Mouse (Mus musculus): ENCODE data around the gene Kansl3.

Kansl3 gene

GRCm38 (mm10) chr1:36368969-36369645 lies at the start of gene Kansl3:
Gene Kansl3 (minus strand): TSS chr1:36369181.
- in situ Hi-C loops (cut with MboI; ENCODE audit: low pct_unique_long_range_greater_than_20kb in 1 of 2, low sequenced_read_pairs in 2 of 2, unreplicated experiment in 1 of 2): no loop called here

DNA sequence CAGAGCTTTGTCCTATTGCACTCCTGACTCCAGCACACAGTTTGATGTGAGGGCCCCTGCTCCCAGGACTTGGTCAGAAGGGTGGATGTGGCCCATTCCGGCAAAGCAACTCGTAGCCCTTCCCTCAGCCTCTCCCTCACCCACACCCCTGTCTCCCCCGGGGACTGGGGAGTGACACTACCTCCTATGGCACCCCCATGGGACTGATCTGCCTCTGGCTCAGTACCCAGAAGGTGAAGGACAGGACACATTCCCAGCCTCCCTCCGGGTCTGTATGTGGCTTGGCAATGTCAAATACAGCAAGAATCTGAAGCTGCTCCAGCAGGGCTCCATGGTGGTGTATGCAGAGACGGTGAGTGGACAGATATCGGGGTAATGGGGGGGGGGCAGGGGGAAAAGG lies 35.5 kb upstream of the Kansl3 start:
- in situ Hi-C loops (cut with MboI; ENCODE audit: low pct_unique_long_range_greater_than_20kb in 1 of 2, low sequenced_read_pairs in 2 of 2, unreplicated experiment in 1 of 2): no loop called here

GRCm38 (mm10) chr1:36401509-36401908 lies 32.5 kb upstream of the Kansl3 start:
- in situ Hi-C loops (cut with MboI; ENCODE audit: low pct_unique_long_range_greater_than_20kb in 1 of 2, low sequenced_read_pairs in 2 of 2, unreplicated experiment in 1 of 2): no loop called here

DNA sequence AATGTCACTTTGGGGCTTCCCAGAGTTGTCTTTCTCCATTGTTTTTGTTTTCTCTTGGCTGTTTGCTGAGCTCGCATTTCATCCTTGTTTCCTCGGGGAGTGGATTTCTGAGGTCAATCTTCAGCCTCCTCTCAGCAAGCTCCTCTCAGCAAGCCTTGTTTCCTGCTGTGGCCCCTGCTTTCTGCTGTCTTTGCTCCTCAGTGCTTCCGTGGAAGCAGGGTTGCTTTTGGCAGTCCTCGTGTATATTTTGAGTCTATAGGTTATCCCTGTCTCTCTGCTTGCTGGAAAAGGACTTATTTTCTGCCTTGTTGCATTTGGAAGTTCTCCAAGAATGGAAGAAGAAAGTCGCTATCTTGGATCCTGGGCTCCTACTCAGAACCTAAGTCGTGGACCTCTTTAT lies 28.1 kb upstream of the Kansl3 start:
- in situ Hi-C loops (cut with MboI; ENCODE audit: low pct_unique_long_range_greater_than_20kb in 1 of 2, low sequenced_read_pairs in 2 of 2, unreplicated experiment in 1 of 2): no loop called here

DNA sequence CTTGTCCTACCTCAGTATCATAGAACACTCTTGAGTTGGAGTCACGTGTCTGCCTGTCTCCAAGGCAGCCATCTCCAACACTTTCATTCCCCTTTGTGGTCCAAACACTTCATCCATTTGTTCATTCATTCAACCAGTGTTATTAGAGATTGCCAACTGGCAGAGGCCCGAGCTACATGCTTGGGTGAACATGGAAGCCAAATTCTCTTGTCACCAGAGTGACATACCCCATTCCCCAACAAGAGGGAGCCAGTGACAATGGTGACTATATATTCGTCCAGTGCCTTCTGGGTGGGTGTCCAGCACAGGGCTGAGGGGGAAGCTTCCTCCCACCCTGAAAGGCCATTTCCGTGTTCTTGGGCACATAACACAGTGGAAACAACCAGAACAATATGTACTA lies 10.6 kb upstream of the Kansl3 start:
- in situ Hi-C loops (cut with MboI; ENCODE audit: low pct_unique_long_range_greater_than_20kb in 1 of 2, low sequenced_read_pairs in 2 of 2, unreplicated experiment in 1 of 2): no loop called here

GRCm38 (mm10) chr1:36378880-36379279 lies 9.9 kb upstream of the Kansl3 start:
- in situ Hi-C loops (cut with MboI; ENCODE audit: low pct_unique_long_range_greater_than_20kb in 1 of 2, low sequenced_read_pairs in 2 of 2, unreplicated experiment in 1 of 2): no loop called here

DNA sequence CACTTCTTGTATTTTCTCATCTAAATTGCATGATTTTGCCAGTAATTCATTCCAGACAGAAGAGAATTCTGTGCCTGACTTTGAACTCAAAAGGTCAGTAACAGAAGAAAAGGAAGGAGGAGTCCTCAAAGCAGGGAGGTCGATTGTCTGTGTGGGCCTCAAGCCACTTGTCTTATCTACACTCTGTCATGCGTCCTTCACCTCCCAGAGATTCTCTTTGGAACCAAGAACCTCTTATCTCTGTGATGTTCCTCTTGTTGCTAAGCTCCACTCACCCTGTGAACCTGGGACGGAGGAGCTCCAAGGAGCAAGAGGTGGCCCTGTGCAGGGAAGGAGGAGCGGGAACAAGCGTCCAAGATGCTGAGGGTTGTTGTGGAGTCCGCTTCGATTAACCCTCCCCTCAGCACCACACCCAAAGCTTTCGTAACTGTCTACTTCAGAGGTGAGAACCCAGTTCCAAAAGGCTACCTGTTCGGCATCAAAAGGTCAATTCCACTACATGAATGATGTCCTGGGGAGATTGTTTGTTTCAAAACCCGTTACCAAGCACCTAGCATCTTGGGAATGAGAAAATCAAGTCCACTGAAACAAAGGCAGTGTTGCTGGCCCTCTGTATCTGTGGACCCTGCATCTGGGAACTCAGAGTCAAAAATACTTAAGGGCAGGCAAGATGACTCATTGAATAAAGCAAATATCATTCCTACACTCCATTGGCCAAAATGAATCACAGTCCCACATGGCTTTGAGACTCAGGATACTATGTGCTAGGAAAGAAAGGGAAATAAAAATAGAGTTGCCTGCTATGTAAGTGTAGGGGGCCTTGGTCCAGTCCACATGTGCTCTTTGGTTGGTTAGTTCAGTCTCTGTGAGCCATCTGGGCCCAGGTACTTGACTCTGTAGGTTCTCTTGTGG lies 3.2 kb upstream of the Kansl3 start, which contains the start of gene Fer1l5:
TSS of gene Fer1l5 (plus strand) at position 358 of the 912 bp plus-strand sequence.
- in situ Hi-C loops (cut with MboI; ENCODE audit: low pct_unique_long_range_greater_than_20kb in 1 of 2, low sequenced_read_pairs in 2 of 2, unreplicated experiment in 1 of 2): no loop called here

DNA sequence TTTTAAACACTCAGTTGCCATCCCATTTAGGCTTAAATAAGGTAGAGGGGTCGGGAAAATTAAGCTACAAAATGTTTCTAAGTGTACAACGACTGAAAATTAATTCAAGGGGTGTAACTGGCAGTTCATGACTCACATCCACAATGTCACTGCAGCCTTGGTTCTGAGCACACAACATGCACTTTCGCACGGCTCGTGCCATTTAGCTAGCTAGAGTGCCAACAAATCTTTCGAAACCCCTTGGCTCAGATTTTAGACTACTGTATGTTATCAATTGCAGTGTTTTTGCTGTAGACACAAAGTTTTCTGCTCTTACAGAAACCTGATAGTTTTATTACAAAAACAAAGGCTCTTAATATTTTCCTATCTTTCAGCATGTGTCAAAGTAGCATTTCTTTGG lies 1.9 kb upstream of the Kansl3 start:
- in situ Hi-C loops (cut with MboI; ENCODE audit: low pct_unique_long_range_greater_than_20kb in 1 of 2, low sequenced_read_pairs in 2 of 2, unreplicated experiment in 1 of 2): no loop called here

- in situ Hi-C loops (cut with MboI; ENCODE audit: low pct_unique_long_range_greater_than_20kb in 1 of 2, low sequenced_read_pairs in 2 of 2, unreplicated experiment in 1 of 2): no loop called here
Observed at GRCm38 (mm10) chr1:36368112-36368968, 641 bp downstream of the Kansl3 start.

GRCm38 (mm10) chr1:36367698-36368097 lies 1.3 kb downstream of the Kansl3 start:
- in situ Hi-C loops (cut with MboI; ENCODE audit: low pct_unique_long_range_greater_than_20kb in 1 of 2, low sequenced_read_pairs in 2 of 2, unreplicated experiment in 1 of 2): no loop called here

DNA sequence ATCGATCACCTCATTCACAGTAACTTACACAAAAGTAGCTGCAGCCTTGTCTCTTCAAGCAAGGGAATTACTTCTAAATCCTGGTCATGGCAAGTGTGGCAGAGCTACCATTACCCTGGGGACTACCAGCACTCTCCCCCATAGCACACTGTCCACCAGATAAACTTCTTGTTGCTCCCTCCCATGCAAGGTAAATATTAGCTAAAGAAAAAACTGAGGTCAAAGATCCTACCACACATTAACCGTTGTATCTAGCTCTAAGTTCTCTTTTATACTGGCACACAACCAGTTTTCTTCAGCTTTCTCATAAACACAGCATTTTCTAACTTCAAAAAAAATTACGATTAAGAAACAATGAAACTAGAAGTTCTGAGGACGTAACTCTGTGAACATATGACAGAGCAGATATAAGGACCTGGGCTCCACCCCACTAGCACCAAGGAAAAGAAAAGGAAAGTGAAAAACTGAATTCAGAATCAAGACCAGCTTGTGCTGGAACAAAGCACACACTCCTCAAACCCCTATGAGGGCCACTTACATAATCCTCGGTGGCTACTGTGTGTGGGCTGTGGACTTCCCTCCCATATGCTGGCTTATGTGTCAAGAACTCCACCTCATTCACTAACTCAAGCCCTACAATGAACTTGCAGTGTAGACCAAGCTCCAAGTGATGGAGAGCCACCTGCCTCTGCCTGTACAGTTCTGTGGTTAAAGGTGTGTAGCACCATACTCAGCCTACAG lies 11.9 kb downstream of the Kansl3 start:
- in situ Hi-C loops (cut with MboI; ENCODE audit: low pct_unique_long_range_greater_than_20kb in 1 of 2, low sequenced_read_pairs in 2 of 2, unreplicated experiment in 1 of 2): no loop called here

DNA sequence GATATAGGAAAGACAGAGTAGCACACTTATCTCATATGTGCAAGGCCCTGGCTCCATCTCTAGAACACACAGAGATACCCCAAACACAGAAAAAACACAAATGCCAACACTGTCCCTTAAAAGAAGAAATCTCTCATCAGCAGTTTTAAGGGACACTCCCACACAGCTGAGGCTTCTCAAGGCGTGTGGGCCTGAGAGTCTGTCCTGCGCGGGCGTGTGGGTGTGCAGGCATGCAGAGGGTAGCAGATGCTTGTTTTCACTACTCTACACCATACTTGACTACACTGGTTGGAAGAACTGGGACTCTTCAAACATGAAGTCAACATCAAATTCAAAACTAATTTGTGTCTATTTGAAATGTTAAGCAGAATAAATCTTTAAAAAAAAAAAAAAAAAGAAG lies 16.6 kb downstream of the Kansl3 start:
- in situ Hi-C loops (cut with MboI; ENCODE audit: low pct_unique_long_range_greater_than_20kb in 1 of 2, low sequenced_read_pairs in 2 of 2, unreplicated experiment in 1 of 2): no loop called here

GRCm38 (mm10) chr1:36342547-36342946 lies 26.4 kb downstream of the Kansl3 start:
- in situ Hi-C loops (cut with MboI; ENCODE audit: low pct_unique_long_range_greater_than_20kb in 1 of 2, low sequenced_read_pairs in 2 of 2, unreplicated experiment in 1 of 2): no loop called here

GRCm38 (mm10) chr1:36332955-36333887 lies 35.8 kb downstream of the Kansl3 start:
- in situ Hi-C loops (cut with MboI; ENCODE audit: low pct_unique_long_range_greater_than_20kb in 1 of 2, low sequenced_read_pairs in 2 of 2, unreplicated experiment in 1 of 2): no loop called here

DNA sequence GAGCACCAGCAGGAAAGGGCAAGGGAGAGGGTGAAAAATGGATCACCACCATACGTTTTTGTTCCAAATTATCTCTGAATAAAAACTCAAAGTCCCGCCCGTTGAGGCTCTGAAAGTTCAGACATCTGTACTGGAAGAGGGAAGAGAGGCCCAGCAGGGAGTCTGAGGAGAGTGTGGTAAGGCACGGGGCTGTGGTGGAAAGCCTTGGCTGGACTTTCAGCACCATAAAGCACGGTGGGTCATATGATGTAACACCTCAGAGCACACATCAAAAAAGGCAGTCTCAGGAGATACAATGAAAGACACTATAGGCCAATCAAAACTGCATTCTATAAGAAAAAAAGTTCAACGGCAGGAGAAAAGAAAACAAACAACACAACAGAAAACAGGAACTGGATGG lies 37.2 kb downstream of the Kansl3 start:
- in situ Hi-C loops (cut with MboI; ENCODE audit: low pct_unique_long_range_greater_than_20kb in 1 of 2, low sequenced_read_pairs in 2 of 2, unreplicated experiment in 1 of 2): no loop called here

DNA sequence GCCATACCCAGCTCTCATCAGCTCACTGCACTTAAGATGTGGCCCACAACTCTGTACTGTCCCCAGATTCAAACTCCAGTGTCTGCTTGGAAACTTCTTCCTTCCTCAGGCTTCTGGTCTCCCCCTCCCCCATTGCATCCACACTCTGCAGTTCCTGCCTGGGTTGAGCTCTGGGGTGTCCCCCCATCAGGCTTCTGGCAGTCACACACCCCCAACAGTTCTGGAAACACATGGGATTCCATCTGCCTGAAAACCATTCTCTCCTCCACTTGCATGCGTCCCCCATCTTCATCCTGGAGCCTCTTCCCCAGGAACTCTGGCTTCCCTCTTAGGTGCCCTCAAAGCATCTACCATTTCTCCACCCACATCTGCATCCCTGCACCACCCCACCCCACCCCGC lies 42.2 kb downstream of the Kansl3 start:
- in situ Hi-C loops (cut with MboI; ENCODE audit: low pct_unique_long_range_greater_than_20kb in 1 of 2, low sequenced_read_pairs in 2 of 2, unreplicated experiment in 1 of 2): no loop called here

DNA sequence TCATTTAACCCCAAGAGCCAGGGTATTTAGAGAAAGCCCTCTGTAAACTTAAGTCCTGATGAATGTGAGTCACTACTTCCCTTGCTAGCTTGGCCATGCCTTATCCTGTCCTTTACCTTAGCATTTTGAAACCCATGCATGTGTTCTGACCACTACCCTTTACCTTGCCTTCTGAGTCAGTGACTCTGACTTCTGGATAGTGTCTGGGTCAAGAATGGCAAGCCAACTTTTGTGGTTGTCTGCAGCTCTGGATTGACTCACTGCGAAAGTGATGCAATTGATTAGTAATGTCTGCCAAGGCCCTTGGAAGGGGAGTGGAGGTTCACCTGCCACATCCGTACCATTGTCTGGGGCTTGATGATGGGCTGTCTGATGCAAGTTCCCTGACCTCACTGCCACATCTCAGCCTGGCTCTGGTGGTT lies 43.1 kb downstream of the Kansl3 start:
- in situ Hi-C loops (cut with MboI; ENCODE audit: low pct_unique_long_range_greater_than_20kb in 1 of 2, low sequenced_read_pairs in 2 of 2, unreplicated experiment in 1 of 2): no loop called here

All from mouse embryonic stem cell (cell line).